Mouse (Mus musculus): Measurements from ENCODE around the gene Hoxb6. TPM values are rescaled to one million over a fixed set of nuclear protein-coding genes. Genes with fewer than 3 reads are reported as not detected.

The Hoxb6 gene
- polyA plus RNA-seq, 1 experiment from 2014 or later, result not detected

GRCm38 (mm10) chr11:96284041-96284749 is 8.1 kb upstream of the Hoxb6 start:
- DNase-seq (ENCODE audit: extremely low spot score, low spot score), result no peak
- Histone ChIP-seq H3K27ac (no peak overlapping the region), H3K9me3 (no peaks in the 10 kb centered on the region), H3K4me1 (peaks cover 36% of the 10 kb centered on the region), H3K27me3 (ENCODE audit: poor library complexity, severe bottlenecking) (peaks cover 100% of the 10 kb centered on the region), H3K4me3 (peak overlapping the region; percentile 38), H3K36me3 (replicated peaks) (no peaks in the 10 kb centered on the region)
- WGBS, result under 1% methylated on average over 49 of the region's 49 CpGs

- WGBS, result 1% methylated on average over 36 of the region's 37 CpGs
- peak overlapping the region; percentile 38; the same call in 1 of the 2 replicates for H3K4me3 ChIP-seq
- DNase-seq (ENCODE audit: extremely low spot score, low spot score), result no peak
- H3K27ac ChIP-seq, result no peak overlapping the region
- peaks cover 100% of the 10 kb centered on the region for H3K27me3 ChIP-seq (ENCODE audit: poor library complexity, severe bottlenecking)
- H3K9me3 ChIP-seq, result no peaks in the 10 kb centered on the region
- peaks cover 36% of the 10 kb centered on the region for H3K4me1 ChIP-seq
- H3K36me3 ChIP-seq (replicated peaks), result no peaks in the 10 kb centered on the region
Measured at GRCm38 (mm10) chr11:96284774-96285734, 7.2 kb upstream of the Hoxb6 start.

- 1% methylated on average over 43 of the region's 43 CpGs for WGBS
- no peak for DNase-seq (ENCODE audit: extremely low spot score, low spot score)
Measured at GRCm38 (mm10) chr11:96285771-96286738, 6.2 kb upstream of the Hoxb6 start, which contains the start of gene Hoxb7. TSS of gene Hoxb7 (plus strand) at chr11:96286623.

GRCm38 (mm10) chr11:96286739-96287385 is 5.4 kb upstream of the Hoxb6 start:
- peaks cover 36% of the 10 kb centered on the region for H3K4me1 ChIP-seq
- DNase-seq (ENCODE audit: extremely low spot score, low spot score), result no peak
- WGBS, result under 1% methylated on average over 55 of the region's 55 CpGs
- H3K27me3 ChIP-seq (ENCODE audit: poor library complexity, severe bottlenecking), result peaks cover 100% of the 10 kb centered on the region
- H3K9me3 ChIP-seq, result no peaks in the 10 kb centered on the region
- no peaks in the 10 kb centered on the region for H3K36me3 ChIP-seq (replicated peaks)
- H3K4me3 ChIP-seq, result peak overlapping the region; percentile 33
- no peak overlapping the region for H3K27ac ChIP-seq

More at GRCm38 (mm10) chr11:96285771-96286738, 6.2 kb upstream of the Hoxb6 start, which contains the start of gene Hoxb7:
- Histone ChIP-seq H3K36me3 (replicated peaks) (no peaks in the 10 kb centered on the region), H3K27ac (no peak within 1 kb of the TSS), H3K4me1 (peaks cover 36% of the 10 kb centered on the region), H3K4me3 (peak within 1 kb of the TSS; percentile 33), H3K9me3 (no peaks in the 10 kb centered on the region), H3K27me3 (ENCODE audit: poor library complexity, severe bottlenecking) (peaks cover 100% of the 10 kb centered on the region)

GRCm38 (mm10) chr11:96287411-96287810 is 4.9 kb upstream of the Hoxb6 start:
- Histone ChIP-seq H3K27ac (no peak overlapping the region), H3K4me1 (peaks cover 36% of the 10 kb centered on the region), H3K27me3 (ENCODE audit: poor library complexity, severe bottlenecking) (peaks cover 100% of the 10 kb centered on the region), H3K9me3 (no peaks in the 10 kb centered on the region), H3K36me3 (replicated peaks) (no peaks in the 10 kb centered on the region), H3K4me3 (no peak overlapping the region)
- DNase-seq (ENCODE audit: extremely low spot score, low spot score), result no peak
- 0% methylated on average over 9 of the region's 9 CpGs for WGBS

- 13% methylated on average over 1 of the region's 1 CpGs for WGBS
- no peak for DNase-seq (ENCODE audit: extremely low spot score, low spot score)
- peaks cover 29% of the 10 kb centered on the region for H3K4me1 ChIP-seq
- peaks cover 100% of the 10 kb centered on the region for H3K27me3 ChIP-seq (ENCODE audit: poor library complexity, severe bottlenecking)
- H3K9me3 ChIP-seq, result no peaks in the 10 kb centered on the region
- no peak overlapping the region for H3K27ac ChIP-seq
- no peaks in the 10 kb centered on the region for H3K36me3 ChIP-seq (replicated peaks)
- H3K4me3 ChIP-seq, result no peak overlapping the region
Measured at GRCm38 (mm10) chr11:96288455-96289221, 3.6 kb upstream of the Hoxb6 start.

GRCm38 (mm10) chr11:96289293-96289692 is 3.0 kb upstream of the Hoxb6 start:
- Histone ChIP-seq H3K4me3 (no peak overlapping the region), H3K27me3 (ENCODE audit: poor library complexity, severe bottlenecking) (peaks cover 100% of the 10 kb centered on the region), H3K27ac (no peak overlapping the region), H3K36me3 (replicated peaks) (no peaks in the 10 kb centered on the region), H3K9me3 (no peaks in the 10 kb centered on the region), H3K4me1 (peaks cover 22% of the 10 kb centered on the region)
- 3% methylated on average over 21 of the region's 21 CpGs for WGBS
- no peak for DNase-seq (ENCODE audit: extremely low spot score, low spot score)

- 6% methylated on average over 6 of the region's 6 CpGs for WGBS
- no peaks in the 10 kb centered on the region for H3K36me3 ChIP-seq (replicated peaks)
Measured at GRCm38 (mm10) chr11:96289837-96290236, 2.4 kb upstream of the Hoxb6 start.

GRCm38 (mm10) chr11:96290705-96291355 is 1.4 kb upstream of the Hoxb6 start:
- Histone ChIP-seq H3K27ac (no peak overlapping the region), H3K27me3 (ENCODE audit: poor library complexity, severe bottlenecking) (peaks cover 100% of the 10 kb centered on the region), H3K9me3 (no peaks in the 10 kb centered on the region), H3K4me1 (peaks cover 11% of the 10 kb centered on the region), H3K36me3 (replicated peaks) (no peaks in the 10 kb centered on the region), H3K4me3 (no peak overlapping the region)
- no peak for DNase-seq (ENCODE audit: extremely low spot score, low spot score)
- 4% methylated on average over 17 of the region's 17 CpGs for WGBS

More at GRCm38 (mm10) chr11:96289837-96290236, 2.4 kb upstream of the Hoxb6 start:
- Histone ChIP-seq H3K4me3 (no peak overlapping the region), H3K27me3 (ENCODE audit: poor library complexity, severe bottlenecking) (peaks cover 100% of the 10 kb centered on the region), H3K27ac (no peak overlapping the region), H3K4me1 (peaks cover 17% of the 10 kb centered on the region), H3K9me3 (no peaks in the 10 kb centered on the region)
- no peak for DNase-seq (ENCODE audit: extremely low spot score, low spot score)

- H3K4me3 ChIP-seq, result no peak overlapping the region
- H3K36me3 ChIP-seq (replicated peaks), result no peaks in the 10 kb centered on the region
- no peaks in the 10 kb centered on the region for H3K4me1 ChIP-seq
- no peak for DNase-seq (ENCODE audit: extremely low spot score, low spot score)
- no peak overlapping the region for H3K27ac ChIP-seq
- H3K9me3 ChIP-seq, result no peaks in the 10 kb centered on the region
- under 1% methylated on average over 12 of the region's 12 CpGs for WGBS
- H3K27me3 ChIP-seq (ENCODE audit: poor library complexity, severe bottlenecking), result peaks cover 100% of the 10 kb centered on the region
Measured at GRCm38 (mm10) chr11:96292565-96293301, 457 bp downstream of the Hoxb6 start.
